Mouse (Mus musculus) gastrocnemius, adult 8-10 months (tissue): Measurements from ENCODE around the gene Skap2. TPM values are rescaled to one million over a fixed set of nuclear protein-coding genes. Genes with fewer than 3 reads are reported as not detected.

Experiments
- DNase-seq, 2 experiments: peaks; one replicate each; pipeline ENCODE4 v3.0.0; 2022; ENCODE audit warnings: low spot score in 2 of 2
- total RNA-seq, 4 experiments: library from RNA; stranded (reverse); gene quantifications; 2 replicates each; pipeline ENCODE4 v1.2.4; 2022

Skap2 gene
- total RNA-seq, 4 experiments from 2014 or later: 2.9 to 6.1 (median 3.1) TPM

- no peak for DNase-seq
Measured at GRCm38 (mm10) chr6:51850030-51850817, 162.1 kb downstream of the Skap2 start.

GRCm38 (mm10) chr6:51849561-51849960, 162.8 kb downstream of the Skap2 start:
- DNase-seq: no peak

- DNase-seq: peak in 1 of 2 experiments; percentile 3
Measured at GRCm38 (mm10) chr6:51844106-51844505, 168.2 kb downstream of the Skap2 start.

- DNase-seq: no peak
Measured at GRCm38 (mm10) chr6:51843081-51843480, 169.3 kb downstream of the Skap2 start.

GRCm38 (mm10) chr6:51838177-51838576, 174.2 kb downstream of the Skap2 start:
- DNase-seq: no peak

GRCm38 (mm10) chr6:51833362-51833761, 179.0 kb downstream of the Skap2 start:
- DNase-seq: no peak

GRCm38 (mm10) chr6:51825621-51826021, 186.7 kb downstream of the Skap2 start:
- no peak for DNase-seq

- DNase-seq: no peak
Measured at GRCm38 (mm10) chr6:51824136-51824830, 188.1 kb downstream of the Skap2 start.

- no peak for DNase-seq
Measured at GRCm38 (mm10) chr6:51822049-51822448, 190.3 kb downstream of the Skap2 start.

GRCm38 (mm10) chr6:51820853-51821252, 191.5 kb downstream of the Skap2 start:
- DNase-seq: no peak

GRCm38 (mm10) chr6:51816892-51817621, 195.3 kb downstream of the Skap2 start:
- no peak for DNase-seq

- no peak for DNase-seq
Measured at GRCm38 (mm10) chr6:51810906-51811305, 201.4 kb downstream of the Skap2 start.

GRCm38 (mm10) chr6:51809164-51809824, 203.1 kb downstream of the Skap2 start:
- no peak for DNase-seq

- DNase-seq: no peak
Measured at GRCm38 (mm10) chr6:51808011-51808410, 204.3 kb downstream of the Skap2 start.

Other genes starting within 250 kb of the Skap2 start
- under 1 TPM in 2 of 4 experiments, not detected in 2; 0.16 to 0.17 TPM for gene Hoxa1, start 145.8 kb upstream of the Skap2 start, total RNA-seq
- gene Hoxa2, start 152.3 kb upstream of the Skap2 start, total RNA-seq: under 1 TPM; 0.19 to 0.65 (median 0.58) TPM
- gene 5730596B20Rik, start 164.9 kb upstream of the Skap2 start, total RNA-seq: under 1 TPM in 1 of 4 experiments, not detected in 3; 0.13 TPM
- 1 to 10 TPM; 1.8 to 2.8 (median 2.1) TPM for gene Hoxa4, start 179.2 kb upstream of the Skap2 start, total RNA-seq
- 1 to 10 TPM; 1.2 to 1.9 (median 1.5) TPM for gene Hoxa5, start 192.0 kb upstream of the Skap2 start, total RNA-seq
- 1 to 10 TPM in 2 of 4 experiments, under 1 TPM in 2; 0.45 to 2.3 (median 1.2) TPM for gene Hoxa6, start 196.2 kb upstream of the Skap2 start, total RNA-seq
- 1 to 10 TPM; 1.3 to 2.9 (median 2.0) TPM for gene Hoxa3, start 200.8 kb upstream of the Skap2 start, total RNA-seq
- gene Gm28308, start 200.8 kb upstream of the Skap2 start, total RNA-seq: under 1 TPM; 0.36 to 0.80 (median 0.51) TPM
- 1 to 10 TPM; 4.7 to 5.9 (median 5.4) TPM for gene Hoxa7, start 209.3 kb upstream of the Skap2 start, total RNA-seq
- 1 to 10 TPM; 5.2 to 8.3 (median 7.5) TPM for gene Hoxa9, start 218.5 kb upstream of the Skap2 start, total RNA-seq
- 10 to 100 TPM; 14.5 to 15.2 (median 14.8) TPM for gene Hoxa10, start 228.3 kb upstream of the Skap2 start, total RNA-seq
- gene Hoxa11, start 233.3 kb upstream of the Skap2 start, total RNA-seq: 1 to 10 TPM; 2.0 to 3.0 (median 2.9) TPM
- 1 to 10 TPM; 4.1 to 5.2 (median 4.9) TPM for gene Hoxa13, start 248.3 kb upstream of the Skap2 start, total RNA-seq